Mouse (Mus musculus) A20 (cell line): ENCODE measurements around the gene Tmem104.
A peak's percentile ranks its signal among the peaks of the same experiment; 100 is the strongest.

Experiments
- DNase-seq: peaks from one replicate; pipeline ENCODE4 v3.0.0-alpha.2; 2011; ENCODE audit warnings: low read depth, low spot score

Gene Tmem104

DNA sequence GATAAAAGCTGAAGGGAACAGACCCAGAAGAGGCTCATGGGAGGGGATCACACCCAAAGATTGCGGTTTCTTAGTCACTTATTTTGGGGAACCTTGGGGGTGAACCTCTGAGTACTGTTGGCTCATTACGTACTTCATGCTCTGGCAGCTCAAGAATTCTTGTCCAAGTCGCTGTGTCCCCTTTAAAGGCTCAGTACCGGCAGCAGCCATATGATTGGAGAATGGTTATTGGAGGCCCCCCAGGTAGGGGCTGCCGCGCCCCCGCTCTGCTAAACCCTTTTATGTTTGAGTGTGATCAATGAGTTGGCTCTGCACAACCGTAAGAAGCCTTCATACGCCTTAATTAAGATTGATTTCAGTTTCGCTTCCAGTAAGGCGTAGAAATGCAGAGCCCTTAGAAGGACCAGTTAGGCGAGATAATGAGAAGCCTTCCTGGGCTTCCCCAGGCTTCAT, 11.7 kb downstream of the Tmem104 start:
- DNase-seq, result peak; percentile 84

DNA sequence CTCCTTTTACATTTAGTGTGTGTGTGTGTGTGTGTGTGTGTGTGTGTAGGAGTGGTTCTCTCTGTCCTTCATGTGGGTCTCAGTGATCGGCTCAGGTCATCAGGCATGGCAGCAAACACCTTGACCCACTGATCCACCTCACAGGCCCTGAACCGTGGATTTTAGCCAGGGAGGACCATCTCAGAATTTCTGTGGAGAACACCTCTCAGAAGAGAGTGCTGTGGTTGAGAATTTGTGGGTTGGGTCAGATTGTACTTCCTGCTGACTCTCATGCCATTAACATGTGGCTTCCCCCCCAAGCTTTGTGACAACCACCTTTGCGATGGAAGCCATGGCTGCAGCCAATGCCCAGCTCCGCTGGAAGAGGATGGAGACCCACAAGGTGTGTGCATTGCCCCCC, 13.2 kb downstream of the Tmem104 start:
- DNase-seq, result no peak

DNA sequence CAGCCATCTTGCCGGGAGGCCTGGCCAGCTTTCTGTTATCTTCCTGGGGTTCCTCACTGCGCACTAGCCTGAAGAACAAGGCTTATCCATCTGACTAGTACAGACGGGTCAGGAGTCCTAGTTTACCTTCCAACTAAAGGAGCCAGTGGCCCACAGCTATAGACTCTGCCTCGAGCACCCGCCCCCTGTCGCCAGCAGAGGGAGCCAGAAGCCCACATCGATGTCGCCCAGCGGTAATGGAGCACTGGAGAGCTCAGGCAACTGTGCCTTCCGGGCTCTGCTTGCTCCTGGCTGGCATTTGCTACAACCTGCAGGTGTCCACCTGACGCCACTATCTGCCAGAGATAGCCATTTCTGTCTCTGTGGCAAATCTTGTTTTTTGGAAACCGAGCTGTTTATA, 15.0 kb downstream of the Tmem104 start:
- peak; percentile 70 for DNase-seq

DNA sequence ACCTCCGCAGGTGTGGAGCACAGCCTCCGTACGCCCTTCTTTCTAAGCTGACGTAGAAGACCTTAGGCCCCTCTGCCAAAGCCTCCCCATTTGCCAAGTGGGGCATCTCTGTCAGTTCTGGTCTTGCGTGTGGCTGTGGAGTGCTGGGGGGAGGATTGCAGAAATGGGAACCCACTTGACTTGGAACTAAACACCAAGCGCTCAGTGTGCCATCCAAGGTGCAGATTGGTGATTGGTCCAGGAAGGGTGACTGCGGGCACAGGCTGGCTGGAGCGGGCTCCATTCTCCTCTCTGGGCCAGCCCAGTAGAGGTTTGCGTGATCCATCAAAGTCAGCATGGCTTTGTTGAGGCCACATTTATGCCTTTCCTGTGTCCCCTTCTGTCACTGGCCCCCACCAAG, 15.5 kb downstream of the Tmem104 start:
- no peak for DNase-seq

DNA sequence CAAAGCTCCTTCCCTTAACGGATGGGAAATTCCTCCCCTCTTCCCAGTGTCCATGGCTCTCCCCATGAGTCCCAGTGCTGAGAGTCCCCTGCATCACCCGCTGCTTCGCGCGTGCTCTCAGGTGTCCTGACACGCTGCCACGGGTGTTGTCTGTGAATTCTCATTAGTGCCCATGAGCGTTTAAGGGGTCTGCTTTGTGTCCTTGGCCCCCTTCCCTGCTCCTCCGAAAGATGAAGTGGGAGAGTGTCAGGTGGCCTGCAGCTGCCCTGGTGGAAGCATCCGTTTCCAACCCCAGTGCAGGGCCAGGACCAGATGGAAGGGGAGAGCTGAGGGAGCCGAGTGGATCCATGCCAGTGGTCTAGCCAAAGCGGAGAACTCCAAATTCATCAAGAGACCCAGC, 20.8 kb downstream of the Tmem104 start:
- no peak for DNase-seq

DNA sequence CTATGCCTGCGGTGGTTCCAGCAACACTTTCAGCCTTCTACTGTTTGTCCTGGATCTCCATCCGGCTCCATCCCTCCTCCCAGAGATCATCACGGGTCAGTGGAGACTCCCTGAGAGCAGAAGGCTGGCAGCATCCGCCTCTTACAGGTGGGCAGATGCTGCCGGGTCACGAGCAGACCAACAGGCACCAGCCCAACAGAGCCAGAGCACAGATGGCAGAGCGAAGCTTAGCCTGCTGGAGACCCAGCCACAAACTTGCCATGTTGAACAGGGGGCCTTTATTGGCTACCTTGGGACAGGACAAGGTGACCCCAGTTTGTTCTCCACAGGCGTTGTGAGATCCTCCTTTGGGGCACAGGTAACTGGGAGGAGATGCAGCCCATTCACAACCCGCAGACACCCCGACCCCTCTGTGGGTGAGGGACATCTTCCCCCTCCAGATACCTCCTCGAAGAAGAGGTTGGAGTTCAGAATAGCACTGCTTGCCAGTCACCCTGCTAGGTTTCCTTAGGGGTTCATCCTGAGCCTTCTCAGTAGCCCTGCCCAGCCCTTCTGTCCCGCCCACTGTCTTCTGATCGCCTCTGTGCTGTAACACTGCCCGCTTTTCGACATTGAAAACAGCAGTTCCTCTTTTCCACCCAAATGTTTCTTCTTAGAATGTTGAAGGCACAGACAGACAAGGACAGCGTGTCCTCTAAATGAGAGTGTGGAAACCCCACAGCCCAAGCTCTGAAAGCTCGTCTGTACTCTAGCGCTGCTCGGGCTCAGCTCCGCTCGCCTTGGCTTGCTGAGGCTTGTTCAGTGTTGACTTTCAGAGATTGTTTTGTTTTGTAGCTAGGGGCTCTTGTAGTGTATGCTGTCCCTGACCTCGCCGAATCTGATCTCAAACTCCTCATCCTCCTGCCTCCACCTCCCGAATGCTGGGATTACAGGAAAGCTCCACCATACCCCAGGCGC, 21.8 kb downstream of the Tmem104 start:
- peak; percentile 42 for DNase-seq

DNA sequence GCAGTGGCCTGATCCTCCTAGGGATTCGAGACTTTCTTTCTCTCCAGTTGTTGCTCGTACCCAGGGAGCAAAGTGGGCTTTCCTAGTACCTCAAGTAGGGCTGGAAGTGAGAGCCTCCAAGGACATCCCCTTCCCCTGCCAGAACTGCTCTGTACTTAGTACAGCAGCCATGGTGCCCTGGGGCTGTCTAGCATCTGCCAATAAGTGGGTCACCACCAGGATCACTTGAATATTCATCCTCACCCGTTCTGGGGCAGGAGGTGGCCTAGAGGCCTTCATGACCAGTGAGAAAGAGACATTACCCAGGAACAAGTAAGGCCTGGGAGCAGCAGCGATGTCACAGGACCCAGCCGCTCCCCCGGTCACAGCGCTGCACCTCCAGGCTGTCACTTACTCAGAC, 22.7 kb downstream of the Tmem104 start:
- no peak for DNase-seq

DNA sequence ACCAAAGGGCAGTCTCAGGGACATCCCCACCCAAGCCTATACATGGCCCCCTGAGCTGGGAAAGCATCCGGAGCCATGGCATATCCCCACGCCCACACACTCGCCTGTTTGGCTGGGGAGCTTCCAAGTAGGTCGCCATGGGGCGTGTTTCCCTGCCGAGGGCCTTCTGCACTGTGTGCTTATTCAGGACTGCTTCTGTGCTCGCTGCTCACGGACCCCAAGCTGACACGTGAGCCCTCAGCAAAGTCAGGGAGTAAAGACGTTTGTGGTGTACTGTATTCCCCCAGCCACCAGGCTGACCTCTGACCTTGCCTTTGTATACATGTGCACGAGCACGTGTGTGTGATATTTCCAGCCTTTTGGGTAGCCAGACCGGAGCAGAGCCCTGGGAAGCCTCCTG, 24.8 kb downstream of the Tmem104 start:
- no peak for DNase-seq

DNA sequence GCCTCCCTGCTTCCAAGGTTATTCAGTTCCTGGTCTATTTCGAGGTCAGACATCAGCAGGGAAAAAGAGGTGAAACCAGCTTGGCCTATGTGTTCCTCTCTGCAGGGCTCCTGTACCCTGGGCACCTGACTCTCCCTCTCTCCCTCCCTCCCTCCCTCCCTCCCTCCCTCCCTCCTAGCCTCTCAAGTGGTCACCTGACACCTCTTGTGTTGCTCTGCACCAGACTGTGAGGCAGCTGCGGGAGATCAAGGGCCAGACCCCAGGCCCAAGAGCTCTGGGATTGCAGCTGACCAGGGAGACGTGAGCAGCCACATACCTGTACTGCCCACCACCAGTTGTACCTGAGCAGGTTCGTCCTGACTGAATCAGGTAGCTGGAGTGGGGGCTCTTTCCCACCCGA, 27.8 kb downstream of the Tmem104 start:
- DNase-seq, result no peak

DNA sequence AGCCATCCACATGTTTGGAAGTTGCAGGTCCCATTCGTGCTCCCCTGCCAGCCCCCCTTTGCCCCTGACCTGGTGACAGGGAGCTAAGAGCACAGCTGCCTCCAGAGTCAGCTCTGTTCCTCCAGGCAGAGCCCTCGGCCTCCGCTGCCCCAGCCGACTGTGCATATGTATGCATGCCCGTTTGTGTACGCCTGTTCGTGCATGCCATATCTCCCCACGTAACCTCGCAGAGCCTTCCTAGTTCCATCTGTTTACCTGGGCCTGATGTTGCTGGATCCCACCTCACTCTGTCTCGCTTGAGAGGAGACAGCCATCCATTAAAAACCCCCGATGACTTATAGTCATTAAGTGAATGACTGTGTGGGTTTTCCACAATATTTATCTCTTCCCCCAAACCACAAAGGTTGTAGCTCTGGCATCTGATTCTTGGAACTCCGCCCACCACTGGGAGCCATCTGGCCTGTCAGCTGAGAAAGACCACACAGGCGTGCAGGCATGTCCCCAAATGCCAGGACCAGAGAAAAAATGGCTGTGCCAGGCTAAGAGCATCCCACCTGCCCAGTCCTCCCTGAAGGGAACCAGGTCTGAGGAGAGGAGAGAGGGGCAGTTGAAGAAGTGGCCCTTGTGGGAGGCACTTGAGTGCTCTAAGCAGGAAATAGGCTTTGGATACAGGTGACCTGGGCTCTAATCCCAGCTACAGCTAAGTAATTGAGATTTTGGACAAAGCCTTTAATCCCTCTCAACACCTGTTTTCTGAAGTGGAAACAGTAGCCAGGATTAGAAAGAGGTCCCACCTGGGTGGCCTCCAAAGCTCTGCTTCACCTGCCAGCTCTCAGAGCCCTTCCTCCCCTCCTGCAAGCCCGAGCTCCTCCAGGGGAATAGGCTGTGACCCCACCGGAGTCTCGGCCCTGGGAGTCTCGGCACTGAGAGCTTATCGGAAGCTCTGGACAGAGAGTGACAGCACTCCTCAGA, 30.4 kb downstream of the Tmem104 start:
- no peak for DNase-seq

DNA sequence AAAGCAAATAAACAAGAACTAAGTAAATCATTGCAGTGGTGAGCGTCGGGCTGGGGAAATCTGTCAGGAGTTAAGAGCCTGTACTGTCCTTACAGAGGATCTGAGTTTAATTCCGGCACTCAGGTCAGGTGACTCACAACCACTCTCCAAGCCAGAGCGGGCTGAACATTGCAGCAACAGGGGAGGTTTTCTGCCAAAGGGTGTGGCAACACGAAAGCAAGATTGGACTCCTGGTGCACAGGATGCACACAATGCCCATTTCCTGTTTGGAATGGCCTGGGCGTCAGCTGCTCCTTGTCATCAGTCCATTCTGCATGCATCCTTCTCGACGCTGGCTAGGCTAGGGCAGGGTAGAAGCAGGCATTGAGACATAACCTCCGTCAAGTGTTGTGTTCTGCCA, 32.0 kb downstream of the Tmem104 start:
- no peak for DNase-seq

DNA sequence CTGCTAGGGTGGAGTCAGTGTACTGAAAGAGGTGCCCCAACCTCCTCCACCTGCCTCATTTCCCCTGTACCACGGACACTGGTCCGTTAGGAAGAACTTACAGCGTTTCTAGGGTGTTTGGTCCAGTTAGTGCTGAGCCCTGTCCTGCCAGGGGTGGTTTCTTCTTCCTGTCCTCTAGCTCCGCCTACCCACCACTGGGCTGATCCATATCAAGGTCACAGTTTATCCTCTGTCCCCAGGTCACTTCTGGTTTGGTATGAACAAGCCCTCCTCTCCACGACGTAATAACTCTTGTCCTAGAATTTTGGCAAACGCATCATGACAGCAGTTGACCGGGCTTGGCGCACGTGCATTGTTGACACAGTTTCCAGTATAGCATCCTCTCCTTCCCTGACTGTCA, 32.4 kb downstream of the Tmem104 start:
- no peak for DNase-seq

DNA sequence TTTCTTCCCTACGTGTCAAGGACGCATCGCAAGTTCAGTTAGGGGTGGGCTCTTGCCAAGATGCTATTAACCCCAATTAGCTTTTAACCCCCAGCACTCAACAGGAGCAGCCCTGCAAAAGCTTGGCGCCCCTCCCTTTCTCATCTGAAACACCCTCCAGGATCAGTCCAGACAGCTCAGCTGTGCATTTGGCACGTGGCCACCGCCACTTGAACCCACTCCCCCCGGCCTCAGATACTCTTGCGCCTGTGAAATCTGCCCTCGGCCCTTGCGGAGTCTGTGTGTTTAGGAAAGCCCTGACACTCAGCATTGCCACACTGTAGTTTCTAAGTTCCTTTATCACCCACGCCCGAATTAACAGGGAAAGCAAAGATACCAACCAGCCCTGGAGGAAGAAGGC, 34.8 kb downstream of the Tmem104 start:
- DNase-seq, result no peak

DNA sequence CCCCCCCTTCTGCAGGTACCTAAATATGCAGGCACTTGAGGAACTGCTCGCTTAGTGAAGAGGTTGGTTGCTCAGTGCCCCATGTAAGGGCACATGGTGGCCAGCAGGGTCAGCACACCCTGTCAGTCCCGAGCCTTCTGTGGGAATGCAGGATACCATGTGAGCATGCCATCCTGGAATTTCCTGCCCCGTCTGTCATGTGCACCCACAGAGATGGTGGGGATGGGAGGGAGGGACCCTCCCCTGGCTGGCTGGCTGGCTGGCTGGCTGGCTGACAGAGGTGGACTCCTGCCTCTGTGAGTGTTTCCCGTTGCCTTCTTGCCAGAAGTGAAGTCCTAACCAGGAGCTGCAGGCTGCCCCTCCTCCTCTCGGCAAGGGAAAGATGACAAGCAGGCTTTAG, 35.3 kb downstream of the Tmem104 start:
- DNase-seq, result no peak

DNA sequence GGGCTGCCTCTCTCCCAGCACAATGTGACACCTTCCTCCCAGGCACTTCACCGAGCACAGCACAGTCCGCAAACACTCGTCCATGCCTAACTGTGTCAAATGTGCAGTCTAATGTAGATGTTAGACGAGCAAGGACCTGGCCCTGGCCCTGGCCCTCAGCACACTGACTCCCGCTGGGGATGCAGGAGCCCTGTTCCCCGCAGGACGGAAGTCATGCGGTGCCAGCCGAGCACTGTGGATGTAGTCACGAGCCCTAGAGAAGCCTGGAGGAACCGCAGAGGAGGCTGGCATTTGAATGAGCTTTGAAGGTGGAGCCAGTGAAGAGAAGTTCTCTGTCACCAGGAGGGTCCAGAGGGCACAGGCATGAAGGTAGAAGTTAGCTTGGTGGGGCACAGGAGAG, 36.2 kb downstream of the Tmem104 start:
- no peak for DNase-seq

DNA sequence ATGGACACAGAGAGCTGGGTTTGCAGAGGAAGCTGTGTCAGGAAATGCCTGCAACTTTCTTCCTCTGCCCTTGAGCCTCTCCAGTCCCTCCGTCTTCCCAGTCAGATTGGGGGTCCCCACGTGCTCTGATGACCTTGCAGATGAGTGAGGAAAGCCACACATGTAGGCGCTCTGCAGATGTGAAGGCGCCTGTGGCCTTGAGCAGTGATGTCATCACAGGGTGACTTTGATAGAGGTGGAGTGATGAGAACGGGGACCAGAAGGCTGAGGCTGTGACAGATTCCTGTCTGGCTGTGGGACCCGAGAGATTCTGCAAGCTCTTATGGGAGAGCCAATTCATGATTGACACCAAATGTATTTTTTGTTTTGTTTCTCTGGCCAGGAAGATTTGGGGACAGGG, 36.6 kb downstream of the Tmem104 start:
- no peak for DNase-seq

DNA sequence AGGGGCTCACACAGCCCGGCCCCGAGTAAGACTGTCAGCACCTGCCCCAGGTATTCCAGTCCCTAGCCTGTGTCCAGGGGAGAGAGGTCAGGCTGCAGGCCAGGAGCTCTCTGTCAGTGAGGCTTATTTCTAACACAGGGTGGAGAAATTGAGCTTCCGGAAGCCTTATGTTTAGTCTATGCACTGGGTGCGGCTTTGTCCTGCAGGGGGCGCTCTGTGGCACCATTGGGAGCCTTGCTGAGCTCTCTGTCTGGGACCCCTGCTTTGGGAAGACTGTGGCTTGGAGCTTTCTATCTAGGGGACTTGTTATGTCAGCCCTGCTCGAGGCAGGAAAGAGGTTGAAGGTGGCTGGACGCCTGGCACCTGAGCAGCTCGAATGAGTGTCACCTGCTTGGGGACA, 37.6 kb downstream of the Tmem104 start:
- DNase-seq, result peak; percentile 41

DNA sequence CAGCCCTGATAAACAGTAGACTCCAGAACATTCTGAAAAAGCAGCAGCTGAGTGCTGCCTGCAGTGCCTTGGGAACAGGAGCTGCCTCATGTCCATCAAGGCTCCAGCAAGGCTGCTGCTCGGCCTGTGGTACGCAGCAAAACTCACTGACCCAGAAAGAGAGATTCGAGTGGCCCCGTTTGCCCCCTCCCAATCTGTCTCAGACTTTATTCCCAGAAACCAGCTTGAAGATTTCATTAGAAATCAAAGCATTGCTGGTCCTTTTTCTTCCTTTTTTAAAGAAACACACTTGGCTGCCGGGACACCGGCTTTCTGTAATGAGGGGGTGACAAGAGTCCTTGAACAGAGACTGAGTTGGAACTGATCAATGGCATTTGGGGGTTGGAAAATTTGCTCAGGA, 38.0 kb downstream of the Tmem104 start:
- no peak for DNase-seq

DNA sequence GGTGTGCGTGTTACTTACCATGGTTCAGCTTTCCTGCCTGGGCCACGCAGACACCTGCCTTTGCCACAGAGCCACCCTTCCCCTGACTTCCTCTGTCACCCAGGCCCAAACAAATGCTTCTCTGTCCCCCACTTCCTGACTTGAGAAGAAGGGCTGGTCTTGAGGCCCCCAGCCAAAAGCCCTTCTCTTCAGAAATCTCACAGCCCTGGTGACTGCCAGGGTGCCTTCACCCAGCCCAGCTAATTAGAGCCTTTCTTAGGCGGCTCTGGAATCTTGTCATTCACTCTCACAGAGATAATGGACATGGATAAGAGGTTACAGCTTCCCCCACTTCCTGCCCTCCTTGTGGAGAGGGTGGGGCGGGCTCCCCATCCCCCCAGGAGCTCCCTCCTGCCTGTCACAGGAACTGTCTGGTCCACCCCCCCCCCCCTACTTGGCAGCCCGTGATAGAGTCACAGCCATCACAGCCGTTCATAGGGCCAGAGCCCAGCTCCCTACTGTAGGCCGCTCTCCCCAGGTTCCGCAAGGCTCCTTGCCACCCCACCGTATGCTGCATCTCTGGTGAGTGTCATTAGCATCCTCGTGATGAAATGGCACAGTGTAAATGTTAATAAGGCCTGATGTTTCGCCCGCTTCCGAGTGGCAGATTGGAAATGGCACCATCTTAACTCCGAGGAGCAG, 39.7 kb downstream of the Tmem104 start:
- no peak for DNase-seq

DNA sequence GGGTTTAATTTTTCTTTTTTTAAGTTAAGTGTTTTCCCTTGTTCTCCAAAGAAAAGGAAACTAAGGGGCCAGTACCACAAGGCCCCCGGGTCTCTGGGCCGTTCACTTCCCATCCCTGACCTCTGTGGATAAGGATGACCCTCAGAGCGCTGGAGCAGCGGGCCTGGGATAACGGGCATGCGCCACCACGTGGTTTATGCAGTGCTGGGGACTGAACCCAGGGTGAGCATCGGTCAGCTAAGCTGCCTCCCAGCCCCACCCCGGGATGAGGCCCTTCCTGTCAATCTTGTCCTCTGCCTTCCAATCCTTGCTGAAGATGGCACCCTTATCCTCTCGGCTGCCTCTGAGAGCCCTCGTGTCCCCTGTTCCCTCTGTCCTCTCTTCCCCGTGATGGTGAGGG, 40.4 kb downstream of the Tmem104 start:
- DNase-seq, result no peak

DNA sequence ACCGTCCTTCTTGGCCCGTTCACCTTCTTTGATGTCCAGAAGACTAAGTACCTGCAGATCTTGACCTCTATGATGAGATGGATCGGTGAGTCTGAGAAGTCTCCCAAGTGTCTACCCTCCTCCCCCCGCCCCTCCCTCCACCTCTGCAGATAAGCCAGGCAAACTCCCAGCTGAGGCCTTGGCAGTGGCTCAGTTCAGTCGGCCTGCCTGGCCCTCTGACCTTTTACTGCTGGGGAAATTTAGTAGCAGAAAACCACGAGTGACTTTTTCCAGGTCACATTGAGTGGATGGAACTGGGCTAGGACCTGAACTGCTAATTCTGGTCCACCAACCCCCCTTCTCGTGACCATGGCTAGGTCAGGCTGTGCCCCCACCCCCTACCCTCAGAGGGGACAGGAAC, 41.1 kb downstream of the Tmem104 start:
- no peak for DNase-seq
